Mouse (Mus musculus): ENCODE measurements at regions not wholly inside any gene's neighbourhood (a gene's known extent, or its start where the extent isn't known, plus 50 kb on each side); places are given as distances from the start of the nearest gene placed in this dataset.
"Not testable (repeated sequence)": the region's sequence is repeated elsewhere in the genome, so short reads cannot be mapped to it uniquely, and the experiment has no call there.

- intact Hi-C loops (cut with DNase I): loop anchor here (5.0 kb wide), 2 partner anchors 293 to 733 kb away; no protein-coding TSS in a partner anchor
- not testable (repeated sequence) for DNase-seq
These were observed 65.4 kb upstream of the B3galnt2 start for GRCm38 (mm10) chr13:13888847-13889246.

GRCm38 (mm10) chr13:13889297-13890120, 64.8 kb upstream of the B3galnt2 start:
- intact Hi-C loops (cut with DNase I): loop anchor here (5.0 kb wide), 3 partner anchors 63 to 733 kb away; partner anchors contain the start of gene B3galnt2
- peak; percentile 99 to 100 for DNase-seq

- intact Hi-C loops (cut with DNase I); DNase-seq: not testable (repeated sequence)
These were observed 52.1 kb upstream of the B3galnt2 start for GRCm38 (mm10) chr13:13902186-13902585.
